Mouse (Mus musculus) midbrain, postnatal 0 days (tissue): ENCODE results near the gene Atmin. TPM values are rescaled to one million over a fixed set of nuclear protein-coding genes. Genes with fewer than 3 reads are reported as not detected.

Source experiments
- ATAC-seq: fragments of 200-750 bp; cut with Nextera tagmentation; 2 replicates; pipeline ENCODE4 v1.8.0; 2017; ENCODE audit warnings: moderate number of reproducible peaks, mild to moderate bottlenecking, moderate TSS enrichment, moderate library complexity; ENCODE audit not compliant: low FRiP score
- DNase-seq: peaks from one replicate; pipeline ENCODE4 v3.0.0-alpha.2; 2015; ENCODE audit warnings: low spot score
- H3K27ac ChIP-seq: fragments of 300-500 bp; sonication (generic); 2 replicates; pipeline ENCODE4 v1.5.1; 2014; ENCODE audit warnings: low read depth, mild to moderate bottlenecking, low read length, mixed read lengths
- H3K27me3 ChIP-seq: fragments of 300-500 bp; sonication (generic); 2 replicates; pipeline ENCODE4 v1.6.1; 2014; ENCODE audit warnings: low read length, control low read depth, mixed read lengths; ENCODE audit not compliant: insufficient read depth
- H3K36me3 ChIP-seq: fragments of 300-500 bp; sonication (generic); 2 replicates; pipeline ENCODE4 v1.6.1; 2014; ENCODE audit warnings: low read length, control low read depth, mixed read lengths; ENCODE audit not compliant: insufficient read depth
- H3K4me1 ChIP-seq: fragments of 300-500 bp; sonication (generic); 2 replicates; pipeline ENCODE4 v1.6.1; 2014; ENCODE audit warnings: mild to moderate bottlenecking, control low read depth, antibody characterized with exemption, low read length, mixed read lengths; ENCODE audit not compliant: insufficient read depth
- H3K4me2 ChIP-seq: fragments of 300-500 bp; sonication (generic); 2 replicates; pipeline ENCODE4 v1.6.1; 2014; ENCODE audit warnings: low read depth, mild to moderate bottlenecking, low read length, mixed read lengths; ENCODE audit not compliant: poor library complexity, severe bottlenecking
- H3K4me3 ChIP-seq: fragments of 300-500 bp; sonication (generic); 2 replicates; pipeline ENCODE4 v1.5.1; 2014; ENCODE audit warnings: low read depth, mild to moderate bottlenecking, low read length, moderate library complexity
- H3K9ac ChIP-seq: fragments of 300-500 bp; sonication (generic); replicated peaks from 2 replicates; pipeline ENCODE4 v1.6.1; 2014; ENCODE audit warnings: mild to moderate bottlenecking, low read length, moderate library complexity, mixed read lengths; ENCODE audit not compliant: poor library complexity, severe bottlenecking
- H3K9me3 ChIP-seq: fragments of 300-500 bp; sonication (generic); 2 replicates; pipeline ENCODE4 v1.6.1; 2016; ENCODE audit warnings: low read length, control low read depth
- CTCF ChIP-seq: IDR thresholded peaks from 2 replicates; pipeline ENCODE4 v1.5.1; 2016; ENCODE audit warnings: antibody characterized with exemption, mild to moderate bottlenecking
- WGBS: fragments of 180-500 bp; shearing (Covaris S2); extraction: QIAGEN DNeasy Blood & Tissue Kit; methylation state at CpG from one replicate; pipeline ENCODE4 v1.1.7; 2014; 5-methylcytosine and 5-hydroxymethylcytosine counted together
- polyA plus RNA-seq: library from polyadenylated mRNA; unstranded; fragments of >200 nt; fragmentation: Nextera tagmentation; extraction: Ambion mirVana; gene quantifications from 2 replicates; pipeline ENCODE4 v1.2.1, GENCODE M21; 2015
- total RNA-seq: library from RNA; depleted of rRNA; stranded (reverse); fragments of >200 nt; gene quantifications from 2 replicates; pipeline ENCODE4 v1.2.3, GENCODE M21; 2014

Gene Atmin
- total and polyA plus RNA-seq, 2 experiments from 2014 or later, result 22.7 to 47.1 TPM

GRCm38 (mm10) chr8:116952428-116952827 lies 9.2 kb downstream of the Atmin start:
- ATAC-seq, result no peak
- peaks cover 40% of the 10 kb centered on the region for H3K36me3 ChIP-seq

GRCm38 (mm10) chr8:116954415-116954814 lies 11.2 kb downstream of the Atmin start:
- TF ChIP-seq CTCF, result no peak
- no peak overlapping the region for H3K4me2 ChIP-seq
- WGBS, result 94% methylated on average over 9 of the region's 9 CpGs
- peaks cover 54% of the 10 kb centered on the region for H3K36me3 ChIP-seq
- no peak overlapping the region for H3K9ac ChIP-seq
- H3K9me3 ChIP-seq, result no peaks in the 10 kb centered on the region
- ATAC-seq (no peak), DNase-seq (no peak)
- no peaks in the 10 kb centered on the region for H3K4me1 ChIP-seq
- H3K27me3 ChIP-seq, result no peaks in the 10 kb centered on the region
- no peak overlapping the region for H3K4me3 ChIP-seq
- no peak overlapping the region for H3K27ac ChIP-seq

More at GRCm38 (mm10) chr8:116952428-116952827, 9.2 kb downstream of the Atmin start:
- 91% methylated on average over 8 of the region's 8 CpGs for WGBS
- no peaks in the 10 kb centered on the region for H3K27me3 ChIP-seq
- H3K27ac ChIP-seq, result no peak overlapping the region
- no peak for DNase-seq
- no peaks in the 10 kb centered on the region for H3K9me3 ChIP-seq
- H3K4me1 ChIP-seq, result no peaks in the 10 kb centered on the region
- H3K4me3 ChIP-seq, result no peak overlapping the region
- no peak for TF ChIP-seq CTCF
- H3K4me2 ChIP-seq, result no peak overlapping the region
- no peak overlapping the region for H3K9ac ChIP-seq

GRCm38 (mm10) chr8:116969531-116969930 lies 26.3 kb downstream of the Atmin start:
- whole genome bisulfite sequencing, result 86% methylated on average over 6 of the region's 6 CpGs

GRCm38 (mm10) chr8:116975066-116975465 lies 31.9 kb downstream of the Atmin start:
- no peak overlapping the region for H3K9ac ChIP-seq
- no peaks in the 10 kb centered on the region for H3K9me3 ChIP-seq
- 39% methylated on average over 5 of the region's 5 CpGs for WGBS
- no peaks in the 10 kb centered on the region for H3K4me1 ChIP-seq
- DNase-seq, result no peak
- no peak for TF ChIP-seq CTCF
- H3K27ac ChIP-seq, result no peak overlapping the region
- no peaks in the 10 kb centered on the region for H3K27me3 ChIP-seq
- no peak overlapping the region for H3K4me2 ChIP-seq
- peaks cover 4% of the 10 kb centered on the region; the same call in 1 of the 2 replicates for H3K36me3 ChIP-seq
- ATAC-seq, result no peak
- H3K4me3 ChIP-seq, result no peak overlapping the region

More at GRCm38 (mm10) chr8:116969531-116969930, 26.3 kb downstream of the Atmin start:
- Histone ChIP-seq H3K4me2 (no peak overlapping the region), H3K36me3 (peaks cover 4% of the 10 kb centered on the region; the same call in 1 of the 2 replicates), H3K4me1 (no peaks in the 10 kb centered on the region), H3K27ac (no peak overlapping the region), H3K27me3 (no peaks in the 10 kb centered on the region), H3K9ac (no peak overlapping the region), H3K9me3 (no peaks in the 10 kb centered on the region), H3K4me3 (no peak overlapping the region)
- ATAC-seq, result no peak
- DNase-seq, result no peak
- TF ChIP-seq CTCF, result no peak

- Histone ChIP-seq H3K27me3 (no peaks in the 10 kb centered on the region), H3K9me3 (no peaks in the 10 kb centered on the region), H3K4me2 (no peak overlapping the region), H3K27ac (no peak overlapping the region), H3K9ac (no peak overlapping the region), H3K36me3 (peaks cover under 1% of the 10 kb centered on the region; the same call in 1 of the 2 replicates), H3K4me1 (no peaks in the 10 kb centered on the region), H3K4me3 (no peak overlapping the region)
- no peak for ATAC-seq
- 68% methylated on average over 5 of the region's 5 CpGs for WGBS
- no peak for TF ChIP-seq CTCF
- DNase-seq, result no peak
Measured at GRCm38 (mm10) chr8:116975606-116976005, 32.4 kb downstream of the Atmin start.

GRCm38 (mm10) chr8:116978052-116978451 lies 34.9 kb downstream of the Atmin start:
- DNase-seq, result no peak
- no peak for TF ChIP-seq CTCF
- WGBS, result 32% methylated on average over 8 of the region's 8 CpGs
- Histone ChIP-seq H3K9ac (peak overlapping the region; percentile 47), H3K4me3 (peak overlapping the region; percentile 83), H3K27me3 (no peaks in the 10 kb centered on the region), H3K4me1 (no peaks in the 10 kb centered on the region), H3K36me3 (no peaks in the 10 kb centered on the region; the same call in 1 of the 2 replicates), H3K27ac (0 out of 2 replicates have a peak overlapping the region, but pooled peaks have one; percentile 38), H3K4me2 (peak overlapping the region; percentile 80), H3K9me3 (no peaks in the 10 kb centered on the region)
- ATAC-seq, result no peak
